Mouse (Mus musculus) hindbrain, embryonic 10.5 days (tissue): Measurements from ENCODE around the gene Gdpgp1. TPM values are rescaled to one million over a fixed set of nuclear protein-coding genes. Genes with fewer than 3 reads are reported as not detected.

Source experiments
- DNase-seq: peaks from one replicate; pipeline ENCODE4 v3.0.0-alpha.2; 2017; ENCODE audit warnings: low spot score
- H3K27ac ChIP-seq: fragments of 300-500 bp; sonication (generic); 2 replicates; pipeline ENCODE4 v1.5.1; 2016; ENCODE audit warnings: mild to moderate bottlenecking, moderate library complexity
- H3K27me3 ChIP-seq: fragments of 300-500 bp; sonication (generic); 2 replicates; pipeline ENCODE4 v1.6.1; 2016; ENCODE audit warnings: mild to moderate bottlenecking; ENCODE audit not compliant: poor library complexity, insufficient read depth, severe bottlenecking
- H3K36me3 ChIP-seq: fragments of 300-500 bp; sonication (generic); 2 replicates; pipeline ENCODE4 v1.6.1; 2016; ENCODE audit warnings: mild to moderate bottlenecking, moderate library complexity
- H3K4me1 ChIP-seq: fragments of 300-500 bp; sonication (generic); replicated peaks from 2 replicates; pipeline ENCODE4 v1.6.1; 2016; ENCODE audit warnings: mild to moderate bottlenecking
- H3K4me3 ChIP-seq: fragments of 300-500 bp; sonication (generic); 2 replicates; pipeline ENCODE4 v1.5.1; 2016; ENCODE audit warnings: mild to moderate bottlenecking, moderate library complexity
- H3K9me3 ChIP-seq: fragments of 300-500 bp; sonication (generic); 2 replicates; pipeline ENCODE4 v1.6.1; 2016; ENCODE audit warnings: mild to moderate bottlenecking, moderate library complexity
- WGBS: fragments of 180-500 bp; shearing (Covaris S2); methylation state at CpG from one replicate; pipeline ENCODE4 v1.1.7; 2016; 5-methylcytosine and 5-hydroxymethylcytosine counted together
- polyA plus RNA-seq: library from polyadenylated mRNA; unstranded; fragments of >200 nt; fragmentation: Nextera tagmentation; extraction: Ambion mirVana; gene quantifications from 2 replicates; pipeline ENCODE4 v1.2.1, GENCODE M21; 2016

The Gdpgp1 gene
- polyA plus RNA-seq, 1 experiment from 2014 or later: 6.5 TPM

DNA sequence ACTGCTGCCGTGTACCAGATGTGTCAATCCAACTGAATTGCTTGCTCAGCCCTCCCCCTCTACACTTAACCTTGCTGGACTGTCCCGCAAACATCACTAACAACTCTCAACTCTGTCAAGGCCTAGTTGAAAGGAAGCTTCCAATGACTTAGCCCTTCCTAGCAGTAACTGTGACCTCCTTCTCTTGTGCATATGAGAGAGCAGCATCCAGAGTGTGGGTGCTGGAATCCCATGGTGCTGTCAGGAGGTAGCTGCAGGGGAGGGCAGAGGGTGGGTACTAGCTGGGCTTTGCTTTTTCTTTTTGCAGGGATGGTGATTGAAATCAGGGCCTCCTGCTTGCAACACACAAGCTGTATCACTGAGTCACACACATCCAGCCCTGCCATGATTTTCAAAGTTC, 40.8 kb downstream of the Gdpgp1 start:
- H3K9me3 ChIP-seq: peaks cover 21% of the 10 kb centered on the region
- no peak overlapping the region for H3K4me3 ChIP-seq
- peaks cover 19% of the 10 kb centered on the region for H3K4me1 ChIP-seq
- WGBS: 88% methylated on average over 2 of the region's 2 CpGs
- DNase-seq: no peak
- peaks cover 66% of the 10 kb centered on the region for H3K36me3 ChIP-seq
- no peak overlapping the region for H3K27ac ChIP-seq
- no peaks in the 10 kb centered on the region for H3K27me3 ChIP-seq

DNA sequence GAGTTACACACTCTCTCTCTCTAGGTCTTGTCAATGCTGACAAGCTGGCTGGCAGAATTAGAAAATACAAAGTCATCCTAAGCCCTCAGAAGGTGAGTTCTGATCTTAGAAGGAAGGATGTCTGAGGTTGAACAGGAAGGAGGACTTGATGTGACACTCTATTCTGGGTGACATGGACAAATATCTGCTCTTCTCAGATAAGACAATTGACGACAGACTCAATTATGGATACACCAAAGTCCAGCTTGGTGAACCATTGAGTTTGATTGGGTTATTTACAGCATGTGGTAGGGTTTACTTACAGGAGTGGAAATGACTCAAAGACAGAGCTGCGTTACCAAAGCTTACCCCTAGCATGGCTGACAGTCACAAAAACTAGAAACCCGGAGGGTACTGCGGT, 43.7 kb downstream of the Gdpgp1 start:
- peaks cover 89% of the 10 kb centered on the region for H3K36me3 ChIP-seq

DNA sequence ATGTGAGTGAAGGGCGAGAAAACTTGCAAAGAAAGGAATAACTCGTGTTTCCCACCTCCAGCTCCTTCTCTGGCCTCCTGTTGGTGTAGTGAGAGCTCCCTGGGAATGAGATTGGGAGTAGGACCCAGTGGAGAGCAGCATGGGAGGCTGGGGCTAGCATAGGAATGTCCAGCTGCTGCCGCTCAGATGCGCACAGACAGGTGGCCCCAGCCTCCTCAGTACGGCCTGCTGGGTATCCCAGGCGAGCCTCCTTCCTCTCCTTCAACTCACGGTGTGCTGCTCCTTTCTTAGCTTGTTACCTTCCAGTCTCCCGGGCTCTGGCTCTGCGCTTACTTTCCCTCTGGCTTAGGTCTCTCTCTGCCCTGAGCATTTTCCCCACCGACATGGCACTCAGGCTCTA, 47.4 kb downstream of the Gdpgp1 start:
- H3K9me3 ChIP-seq: peaks cover 3% of the 10 kb centered on the region
- H3K4me1 ChIP-seq: no peaks in the 10 kb centered on the region
- DNase-seq: no peak
- H3K27ac ChIP-seq: no peak overlapping the region
- no peaks in the 10 kb centered on the region for H3K27me3 ChIP-seq
- no peak overlapping the region for H3K4me3 ChIP-seq
- WGBS: 85% methylated on average over 10 of the region's 10 CpGs
- peaks cover 89% of the 10 kb centered on the region for H3K36me3 ChIP-seq

More for the DNA sequence above, 43.7 kb downstream of the Gdpgp1 start:
- Histone ChIP-seq H3K4me1 (no peaks in the 10 kb centered on the region), H3K27me3 (no peaks in the 10 kb centered on the region), H3K4me3 (no peak overlapping the region), H3K9me3 (peaks cover 21% of the 10 kb centered on the region), H3K27ac (no peak overlapping the region)
- 94% methylated on average over 4 of the region's 4 CpGs for WGBS
- DNase-seq: no peak

DNA sequence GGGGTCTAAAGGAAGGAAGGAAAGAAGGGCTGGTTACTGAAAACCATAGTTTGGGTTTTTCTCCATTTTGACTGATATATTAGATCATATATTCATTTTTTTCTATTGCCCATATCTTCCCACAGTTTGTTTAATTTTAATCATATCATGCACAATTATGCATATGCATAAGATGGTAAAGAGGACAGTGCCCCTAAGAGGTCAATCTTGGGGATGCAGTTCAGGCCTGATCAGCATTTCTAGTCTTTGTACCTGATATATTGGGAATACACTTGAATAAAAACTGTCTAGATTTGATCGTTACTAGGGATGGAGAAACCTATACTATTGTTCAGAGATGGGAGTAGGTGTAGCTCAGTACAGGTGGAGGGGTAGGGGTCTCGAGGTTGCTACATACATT, 48.3 kb downstream of the Gdpgp1 start:
- Histone ChIP-seq H3K36me3 (peaks cover 90% of the 10 kb centered on the region), H3K27me3 (no peaks in the 10 kb centered on the region)

DNA sequence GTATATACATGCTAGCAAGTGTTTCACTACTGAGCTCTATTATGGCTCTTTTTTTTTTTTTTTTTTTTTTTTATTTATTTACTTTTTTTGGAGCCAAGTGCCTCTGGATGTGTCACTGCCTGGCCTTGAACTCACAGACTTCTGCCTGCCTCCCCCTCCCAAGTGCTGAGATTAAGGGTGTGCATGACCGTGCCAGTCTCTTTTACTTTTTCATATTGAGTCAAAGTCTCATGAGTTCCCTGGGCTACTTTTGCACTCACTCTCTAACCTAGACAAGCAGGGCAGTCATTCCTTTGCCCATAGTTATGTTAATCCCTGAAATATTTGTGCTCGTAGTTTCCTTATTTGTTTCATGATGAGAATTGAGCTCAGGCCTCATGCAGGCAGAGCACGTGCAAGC, 49.0 kb downstream of the Gdpgp1 start:
- no peaks in the 10 kb centered on the region for H3K4me1 ChIP-seq
- no peaks in the 10 kb centered on the region for H3K27me3 ChIP-seq
- no peak overlapping the region for H3K27ac ChIP-seq
- 91% methylated on average over 3 of the region's 3 CpGs for WGBS
- no peak for DNase-seq
- no peak overlapping the region for H3K4me3 ChIP-seq
- H3K9me3 ChIP-seq: no peaks in the 10 kb centered on the region
- H3K36me3 ChIP-seq: peaks cover 90% of the 10 kb centered on the region

More for the DNA sequence above, 48.3 kb downstream of the Gdpgp1 start:
- DNase-seq: no peak
- Histone ChIP-seq H3K9me3 (no peaks in the 10 kb centered on the region), H3K4me1 (no peaks in the 10 kb centered on the region), H3K27ac (no peak overlapping the region), H3K4me3 (no peak overlapping the region)
- 87% methylated on average over 2 of the region's 2 CpGs for WGBS

DNA sequence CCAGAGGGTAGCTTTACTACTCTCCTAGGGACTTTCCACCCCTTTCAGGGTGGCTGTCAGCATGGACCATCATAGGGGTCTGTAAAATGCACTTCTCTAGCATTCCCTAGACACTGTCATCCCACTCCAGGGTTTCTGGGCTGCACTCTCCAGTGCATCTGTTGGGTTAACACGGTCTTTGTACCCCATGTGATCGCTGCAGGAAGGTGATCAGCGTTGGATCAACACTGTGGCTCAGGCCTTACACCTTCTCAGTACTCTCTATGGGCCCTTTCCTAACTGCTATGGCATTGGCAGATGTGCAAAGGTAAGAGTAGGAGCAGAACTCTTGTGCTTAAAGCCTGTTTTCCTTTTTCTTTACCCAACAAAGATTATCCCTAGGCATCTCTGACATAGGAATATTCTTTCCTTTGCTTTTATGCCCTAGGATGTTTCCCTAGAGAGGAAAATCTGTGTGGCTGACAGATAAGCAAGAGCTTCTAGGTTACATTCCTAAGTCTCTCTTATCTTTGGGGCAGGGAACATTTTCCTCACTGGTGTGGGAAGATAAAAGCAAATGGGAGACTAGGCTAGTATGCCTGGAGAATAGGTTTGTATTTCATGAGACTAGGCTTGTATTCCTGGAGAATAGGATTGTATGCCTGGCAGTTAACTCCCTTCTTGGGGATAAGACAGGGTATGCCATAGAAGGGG, 50.7 kb downstream of the Gdpgp1 start:
- Histone ChIP-seq H3K27me3 (no peaks in the 10 kb centered on the region), H3K36me3 (peaks cover 90% of the 10 kb centered on the region), H3K9me3 (no peaks in the 10 kb centered on the region), H3K27ac (no peak overlapping the region), H3K4me3 (no peak overlapping the region), H3K4me1 (no peaks in the 10 kb centered on the region)
- 95% methylated on average over 3 of the region's 3 CpGs for WGBS
- DNase-seq: no peak

DNA sequence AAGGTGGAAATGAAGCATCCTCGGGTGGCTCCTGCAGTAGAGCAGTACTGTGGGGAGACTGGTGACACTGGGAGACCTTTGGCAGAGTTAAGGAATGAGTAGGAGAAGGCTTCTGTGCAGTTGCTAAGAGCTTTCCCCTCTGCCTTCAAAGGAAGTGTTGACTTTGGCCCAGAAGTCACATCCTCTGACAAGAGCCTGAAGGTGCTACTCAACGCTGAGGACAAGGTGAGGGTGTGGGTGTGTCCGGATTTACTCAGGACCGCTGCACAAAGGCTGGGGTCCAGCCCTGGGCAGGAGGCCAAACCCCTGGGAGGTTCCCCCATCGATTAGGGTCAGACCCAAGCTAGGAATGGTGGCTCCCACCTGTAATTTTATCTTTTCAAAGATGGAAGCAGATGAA, 51.7 kb downstream of the Gdpgp1 start:
- H3K4me3 ChIP-seq: no peak overlapping the region
- H3K36me3 ChIP-seq: peaks cover 88% of the 10 kb centered on the region
- no peaks in the 10 kb centered on the region for H3K27me3 ChIP-seq
- H3K27ac ChIP-seq: no peak overlapping the region
- no peaks in the 10 kb centered on the region for H3K4me1 ChIP-seq
- no peaks in the 10 kb centered on the region for H3K9me3 ChIP-seq
- WGBS: 91% methylated on average over 5 of the region's 5 CpGs
- DNase-seq: no peak

DNA sequence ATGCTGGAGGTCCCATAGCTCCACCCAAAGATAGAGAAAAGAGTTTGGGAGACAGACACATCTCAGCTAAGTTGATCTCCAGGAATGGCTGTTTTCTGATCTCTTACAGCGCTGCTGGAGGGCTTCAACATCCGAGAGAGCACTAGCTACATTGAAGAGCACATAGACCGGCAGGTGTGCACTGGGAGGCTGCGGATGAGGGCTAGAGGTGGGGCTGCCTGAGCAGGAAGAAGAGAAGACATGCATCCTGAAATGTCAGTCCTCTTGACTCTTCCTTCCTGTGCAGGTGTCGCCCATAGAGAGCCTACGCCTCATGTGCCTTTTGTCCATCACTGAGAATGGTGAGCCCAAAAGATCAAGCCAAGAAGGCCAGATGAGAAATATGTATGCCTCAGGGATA, 53.1 kb downstream of the Gdpgp1 start:
- H3K27ac ChIP-seq: no peak overlapping the region
- H3K36me3 ChIP-seq: peaks cover 88% of the 10 kb centered on the region
- WGBS: 94% methylated on average over 6 of the region's 6 CpGs
- DNase-seq: no peak
- H3K27me3 ChIP-seq: no peaks in the 10 kb centered on the region
- no peak overlapping the region for H3K4me3 ChIP-seq
- no peaks in the 10 kb centered on the region for H3K9me3 ChIP-seq
- H3K4me1 ChIP-seq: no peaks in the 10 kb centered on the region

DNA sequence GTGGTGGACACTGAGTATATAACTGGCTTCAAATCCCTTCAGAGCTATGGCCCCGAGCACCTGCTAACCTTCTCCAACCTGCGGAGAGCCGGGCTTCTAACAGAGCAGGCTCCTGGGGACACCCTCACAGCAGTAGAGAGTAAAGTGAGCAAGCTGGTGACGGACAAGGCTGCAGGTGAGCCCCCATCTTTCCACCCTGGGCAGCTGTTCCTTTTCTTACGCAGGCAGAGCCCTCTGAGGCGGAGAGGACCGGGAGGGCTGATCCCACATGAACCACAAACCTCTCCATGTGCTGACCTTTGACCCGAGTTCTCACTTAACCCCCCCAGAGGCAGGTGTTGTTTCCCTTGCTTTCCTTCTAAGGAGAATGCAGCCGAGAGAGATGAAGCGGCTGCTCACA, 55.1 kb downstream of the Gdpgp1 start:
- H3K4me1 ChIP-seq: no peaks in the 10 kb centered on the region
- H3K27me3 ChIP-seq: no peaks in the 10 kb centered on the region
- H3K36me3 ChIP-seq: peaks cover 87% of the 10 kb centered on the region
- WGBS: 87% methylated on average over 10 of the region's 10 CpGs
- no peaks in the 10 kb centered on the region for H3K9me3 ChIP-seq
- H3K27ac ChIP-seq: no peak overlapping the region
- DNase-seq: no peak
- H3K4me3 ChIP-seq: no peak overlapping the region

Other genes starting within 250 kb of the Gdpgp1 start
- gene Zfp710, start 208.1 kb upstream of the Gdpgp1 start, polyA plus RNA-seq: 37.5 and 39.3 TPM in 2 replicates
- gene Idh2, start 117.5 kb upstream of the Gdpgp1 start, polyA plus RNA-seq: 429 and 446 TPM in 2 replicates
- gene Sema4b, start 46.0 kb upstream of the Gdpgp1 start, polyA plus RNA-seq: 14.0 and 17.5 TPM in 2 replicates
- gene Cib1, start 52 bp upstream of the Gdpgp1 start, polyA plus RNA-seq: 74.8 and 79.6 TPM in 2 replicates
- gene Ttll13, start 13.5 kb downstream of the Gdpgp1 start, polyA plus RNA-seq: 0.70 and 0.98 TPM in 2 replicates
- gene Ngrn, start 28.4 kb downstream of the Gdpgp1 start, polyA plus RNA-seq: 40.4 and 47.4 TPM in 2 replicates
- 16.6 and 19.6 TPM in 2 replicates for gene Vps33b, start 36.8 kb downstream of the Gdpgp1 start, polyA plus RNA-seq
- 175 and 232 TPM in 2 replicates for gene Prc1, start 61.6 kb downstream of the Gdpgp1 start, polyA plus RNA-seq
- gene Rccd1, start 91.6 kb downstream of the Gdpgp1 start, polyA plus RNA-seq: 12.2 and 12.9 TPM in 2 replicates
- 46.2 and 54.6 TPM in 2 replicates for gene Unc45a, start 108.1 kb downstream of the Gdpgp1 start, polyA plus RNA-seq
- 19.6 and 26.3 TPM in 2 replicates for gene Hddc3, start 110.2 kb downstream of the Gdpgp1 start, polyA plus RNA-seq
- gene Man2a2, start 138.5 kb downstream of the Gdpgp1 start, polyA plus RNA-seq: 17.7 TPM in 2 replicates
- gene Fes, start 155.1 kb downstream of the Gdpgp1 start, polyA plus RNA-seq: 10.4 and 11.6 TPM in 2 replicates
- 4.6 and 5.2 TPM in 2 replicates for gene Furin, start 172.6 kb downstream of the Gdpgp1 start, polyA plus RNA-seq